Mouse (Mus musculus) urinary bladder, adult 2 months (tissue): ENCODE measurements at regions not wholly inside any gene's neighbourhood (a gene's known extent, or its start where the extent isn't known, plus 50 kb on each side); places are given as distances from the start of the nearest gene placed in this dataset.

ENCODE experiments used
- DNase-seq: peaks from one replicate; pipeline ENCODE4 v3.0.0; 2022; ENCODE audit warnings: low spot score

DNA sequence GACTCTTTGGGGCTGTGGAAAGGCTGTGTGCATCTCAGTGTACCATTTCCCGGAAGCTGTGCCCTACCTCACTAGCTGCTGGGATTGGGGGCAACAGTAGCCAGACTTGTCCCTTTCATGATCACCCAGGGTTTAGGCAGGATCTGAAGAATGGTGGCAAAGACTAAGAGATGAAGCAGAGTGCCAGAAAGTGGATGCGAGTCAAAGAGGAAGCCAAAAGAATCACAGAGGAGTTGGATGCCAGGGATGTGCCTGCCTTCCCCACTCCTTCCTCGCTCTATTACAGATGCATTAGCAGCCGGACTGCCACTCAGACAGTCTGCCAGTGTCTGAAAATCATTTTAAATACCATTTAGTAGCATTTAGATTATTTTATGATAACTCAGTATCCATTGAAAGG lies 271.5 kb upstream of the Slc24a2 start:
- no peak for DNase-seq

DNA sequence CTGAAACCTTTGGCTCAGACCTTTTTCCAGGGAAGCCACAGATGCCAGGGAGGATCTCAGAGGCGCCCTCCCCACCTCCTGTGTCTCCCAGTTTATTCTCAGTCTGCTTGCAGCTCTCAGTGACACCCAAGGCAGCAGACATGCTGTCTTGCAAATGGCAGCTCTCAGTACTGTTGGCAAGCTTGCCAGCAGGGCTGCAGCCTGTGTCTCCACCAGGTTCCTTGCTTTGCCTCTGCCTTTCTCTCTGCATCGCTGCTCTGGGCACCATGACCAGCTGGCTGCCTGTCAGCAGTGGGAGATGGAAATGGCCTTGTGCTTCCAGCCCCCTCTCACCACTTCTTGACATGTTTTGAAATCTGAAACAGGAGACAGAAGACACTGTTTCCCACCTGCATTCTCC lies 270.2 kb upstream of the Slc24a2 start:
- DNase-seq = no peak

DNA sequence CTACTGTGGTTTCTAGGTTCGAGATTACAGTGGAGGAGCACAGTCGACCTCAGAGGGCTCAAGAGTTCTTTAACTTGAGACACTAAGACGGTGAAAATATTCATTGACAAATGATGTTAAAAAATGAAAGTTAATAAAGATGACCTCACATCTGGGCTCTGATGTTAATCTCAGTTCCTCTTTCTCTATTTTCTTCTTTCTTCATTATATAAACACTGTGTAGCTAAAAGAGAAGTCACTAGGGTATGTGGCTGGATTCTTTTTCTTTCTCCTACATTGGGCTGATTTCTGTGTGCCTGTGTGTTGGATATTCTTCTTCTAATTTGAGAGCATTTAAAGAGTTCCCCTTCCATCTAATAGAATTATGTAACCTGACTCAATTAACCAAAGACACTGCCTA lies 257.5 kb upstream of the Slc24a2 start:
- no peak for DNase-seq

DNA sequence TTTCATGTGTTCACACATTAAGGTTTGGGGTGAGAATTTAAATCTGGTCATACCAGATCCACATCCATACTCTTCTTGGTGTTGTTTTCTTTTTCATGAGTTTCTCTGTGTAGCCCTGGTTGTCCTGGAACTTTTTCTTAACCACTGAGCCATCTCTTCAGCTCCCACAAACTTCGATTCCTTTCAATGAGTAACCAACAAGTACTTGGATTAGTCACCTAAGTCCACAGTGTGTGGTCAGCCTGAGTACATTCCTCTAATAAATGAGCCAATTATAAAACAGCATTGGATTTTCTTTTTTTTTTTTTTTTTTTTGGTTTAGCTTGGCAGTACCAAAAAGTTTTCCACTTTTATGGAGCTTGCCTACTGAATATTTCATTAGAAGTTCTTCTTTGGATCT lies 245.3 kb upstream of the Slc24a2 start:
- DNase-seq = no peak

DNA sequence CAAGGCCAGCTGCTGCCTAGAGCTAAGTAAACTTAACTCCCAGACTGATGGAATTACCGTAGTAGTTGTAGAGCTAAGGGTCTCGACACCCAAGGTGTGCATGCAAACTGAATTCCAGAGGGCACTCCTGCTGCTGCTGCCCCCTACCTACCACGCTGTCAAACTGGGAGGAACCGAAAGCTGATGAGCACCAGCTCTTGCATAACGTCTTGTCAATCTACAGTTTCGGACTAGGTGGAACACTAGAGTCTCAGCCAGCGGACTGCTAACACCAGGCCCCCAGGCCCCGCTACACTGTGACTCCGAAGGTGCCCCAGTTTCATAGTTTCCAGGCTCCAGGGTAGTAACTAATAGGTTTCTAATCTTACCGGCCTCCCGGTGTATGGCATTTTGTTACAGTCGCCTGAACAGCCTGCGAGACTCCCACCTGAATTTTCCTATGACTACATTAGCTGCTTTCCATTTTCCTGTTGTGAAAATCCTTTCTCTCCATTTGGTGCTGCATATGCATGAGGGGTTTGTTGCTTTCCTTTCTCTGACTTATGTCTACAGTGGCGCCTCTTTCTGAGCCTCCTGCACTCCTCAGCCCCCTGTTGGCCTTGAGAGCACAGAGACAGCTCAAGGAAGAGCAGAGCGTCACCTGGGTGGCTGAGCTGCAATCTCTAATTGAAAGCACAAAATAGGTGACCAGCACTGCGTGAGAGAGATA lies 243.2 kb upstream of the Slc24a2 start:
- DNase-seq = no peak

DNA sequence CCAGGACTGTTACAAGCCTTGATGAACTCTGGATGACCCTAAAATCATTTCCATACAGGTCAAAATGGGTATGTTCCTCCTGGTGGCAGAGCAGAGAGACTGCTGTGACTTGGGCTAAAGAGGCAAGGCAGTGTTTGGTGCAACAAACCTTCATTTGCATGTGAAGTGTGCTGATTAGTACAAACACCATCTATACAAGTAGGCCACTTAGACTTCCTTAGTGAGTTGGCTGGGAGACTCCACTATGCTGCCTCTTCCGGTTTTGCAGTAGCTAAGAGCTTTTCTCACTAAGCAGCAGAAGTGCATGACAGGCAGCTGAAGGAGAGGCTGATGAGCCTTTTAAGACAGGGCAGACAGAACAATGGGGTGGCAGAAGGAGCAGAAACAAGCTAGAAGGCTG lies 242.5 kb upstream of the Slc24a2 start:
- no peak for DNase-seq

DNA sequence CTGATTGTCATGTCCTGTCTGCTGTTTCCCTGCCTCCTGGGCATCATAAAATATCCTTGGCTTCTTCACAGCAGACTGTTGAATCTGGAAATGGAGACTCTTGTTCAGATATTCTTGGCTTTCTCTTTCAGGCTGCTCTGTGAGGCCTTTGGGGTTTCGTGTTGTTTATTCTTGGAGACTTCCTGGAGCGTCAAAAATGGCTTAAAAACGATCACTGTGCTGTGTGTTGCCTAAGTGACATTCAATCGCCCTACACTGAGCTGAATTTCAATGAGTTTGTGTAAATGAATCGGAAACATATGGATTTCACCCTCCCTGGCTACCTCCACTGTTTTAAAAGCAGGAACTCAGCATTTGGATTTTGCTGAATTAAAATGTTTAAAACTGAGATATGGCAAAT lies 241.1 kb upstream of the Slc24a2 start:
- no peak for DNase-seq

DNA sequence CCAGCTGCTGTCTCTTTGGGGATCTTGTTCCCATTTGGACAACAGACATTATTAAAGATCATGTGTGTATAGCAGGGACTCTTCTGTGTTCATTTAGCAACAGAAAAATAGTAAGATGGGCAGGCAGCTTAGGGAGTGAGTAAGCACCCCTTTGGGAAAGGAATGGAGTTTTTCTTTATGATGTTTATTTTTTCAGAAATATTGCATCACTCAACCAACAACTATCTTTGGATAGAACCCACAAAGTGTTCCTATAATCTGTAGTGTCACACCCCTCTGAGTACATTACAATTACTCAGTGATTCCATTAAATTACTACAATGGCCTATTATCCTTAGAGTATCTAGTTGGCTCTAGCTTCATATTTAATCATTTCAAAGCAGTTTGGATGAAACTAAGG lies 237.3 kb upstream of the Slc24a2 start:
- no peak for DNase-seq

DNA sequence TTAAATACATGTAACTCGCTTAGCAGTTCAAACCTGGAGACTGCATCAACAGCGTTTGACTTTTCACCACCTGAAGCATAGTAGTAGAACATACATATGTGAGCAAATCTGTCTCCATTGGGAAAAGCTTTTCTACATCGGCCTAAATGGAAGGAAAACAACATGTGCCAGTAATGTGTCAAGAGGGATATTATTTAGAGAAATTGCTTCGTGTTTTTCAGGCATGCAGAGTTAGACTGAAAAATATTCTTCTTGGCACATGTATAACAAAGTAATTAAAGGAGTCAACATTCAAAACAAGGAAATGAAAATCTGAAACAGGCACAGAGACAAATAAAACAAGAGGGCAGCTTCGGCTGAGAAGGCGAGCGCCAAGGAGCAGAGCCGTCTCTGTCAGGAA lies 236.7 kb upstream of the Slc24a2 start:
- DNase-seq = no peak

DNA sequence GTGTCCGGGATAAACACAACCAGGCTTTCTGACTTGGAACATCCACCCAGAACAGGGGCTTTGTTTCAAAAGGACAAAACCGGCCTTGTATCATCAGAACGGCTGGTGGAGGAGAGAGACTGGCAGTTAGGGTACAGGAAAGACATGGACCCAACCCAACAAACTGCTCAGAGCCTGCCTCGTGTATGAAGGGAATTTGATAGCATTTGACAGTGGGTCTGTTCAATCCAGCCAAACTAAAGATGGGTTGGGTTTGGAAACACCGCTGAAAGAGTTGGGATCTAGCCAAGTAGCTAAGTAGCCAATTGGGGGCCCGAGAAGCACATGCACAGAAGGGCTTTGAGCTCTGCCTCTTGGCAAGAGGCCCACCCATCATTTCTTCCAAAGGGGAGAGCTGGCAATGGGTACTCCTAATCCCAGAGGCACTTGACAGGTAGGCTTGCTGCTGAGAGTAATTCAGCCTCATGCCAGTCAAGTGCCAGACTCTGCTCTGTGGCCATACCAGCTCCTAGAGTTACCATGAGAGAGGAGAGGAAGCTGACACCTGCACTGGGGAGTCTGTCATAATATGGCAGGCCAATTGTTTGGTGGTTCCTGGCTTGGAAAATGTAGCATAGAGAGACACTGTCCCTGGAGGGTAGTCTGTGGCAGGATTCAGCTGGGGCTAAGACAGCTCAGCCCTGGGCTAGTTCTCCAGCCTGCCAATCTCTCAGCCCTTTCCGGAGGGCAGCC lies 231.1 kb upstream of the Slc24a2 start:
- DNase-seq = no peak

DNA sequence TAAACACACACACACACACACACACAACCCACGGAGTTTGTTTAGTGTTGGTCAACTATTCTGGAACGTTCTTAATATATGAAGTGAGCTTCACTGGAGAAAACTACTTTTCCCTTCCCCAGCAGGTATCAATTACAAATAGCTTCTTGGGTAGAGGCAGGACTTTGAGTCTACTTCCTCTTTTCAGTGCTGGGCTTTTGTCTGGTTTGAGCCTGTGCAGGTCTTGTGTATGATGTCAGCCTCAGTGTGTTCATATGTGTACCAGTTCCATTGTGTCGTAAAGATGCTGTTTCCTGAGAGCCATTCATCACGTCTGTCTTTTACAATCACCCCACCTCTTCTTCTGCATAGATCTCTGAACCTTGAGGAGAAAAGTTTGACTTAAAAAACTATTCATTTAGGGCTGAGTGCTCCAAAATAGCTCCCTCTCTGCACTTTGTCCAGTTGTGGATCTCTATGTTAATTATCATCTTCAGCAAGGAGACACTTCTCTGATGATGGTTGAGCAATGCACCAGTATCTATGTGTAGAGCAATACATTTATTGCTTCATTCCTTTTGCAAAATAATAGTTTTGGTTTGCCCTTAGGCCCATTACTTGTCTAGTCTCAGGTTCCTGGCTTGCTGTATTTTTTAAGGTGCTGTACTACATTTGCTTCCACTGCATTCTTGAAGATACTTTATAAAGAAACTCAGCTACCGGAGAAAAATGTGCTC lies 225.7 kb upstream of the Slc24a2 start:
- DNase-seq = no peak

DNA sequence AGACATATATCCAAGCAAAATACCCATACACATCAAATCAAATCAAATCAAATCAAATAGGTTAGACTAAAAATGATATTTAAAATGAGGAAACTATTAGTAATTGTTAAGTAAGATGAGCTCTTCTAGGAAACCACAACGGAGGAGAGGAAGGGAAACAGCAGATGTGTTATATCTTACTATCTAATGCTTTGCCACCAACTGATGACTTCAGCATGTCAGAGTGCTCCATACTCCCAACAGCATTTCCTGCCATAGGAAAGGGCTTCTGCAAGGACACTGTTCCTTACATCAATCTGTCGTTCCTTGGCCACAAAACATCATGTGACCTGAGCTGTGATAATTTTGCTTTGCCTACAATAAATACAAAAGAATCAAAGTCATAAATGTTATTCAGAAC lies 221.8 kb upstream of the Slc24a2 start:
- no peak for DNase-seq

DNA sequence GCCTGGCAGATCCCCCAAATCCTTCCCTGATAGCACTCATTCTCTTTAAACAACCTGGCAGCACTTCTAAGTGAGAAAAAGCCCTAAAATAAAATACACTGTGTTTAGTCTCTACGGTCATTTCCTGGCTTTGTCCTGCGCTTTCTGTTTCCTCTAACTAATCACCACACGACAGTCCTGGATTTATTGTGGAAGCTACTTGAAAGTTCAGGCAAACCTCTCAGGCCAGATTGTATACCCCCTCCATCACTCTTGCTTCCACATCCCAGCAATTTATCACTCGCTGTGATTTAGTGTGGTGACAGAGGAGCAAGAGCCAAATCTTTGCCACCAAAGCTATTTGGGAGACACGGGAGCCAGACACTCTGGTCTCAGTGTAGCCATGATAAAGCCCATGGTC lies 221.0 kb upstream of the Slc24a2 start:
- DNase-seq = no peak

DNA sequence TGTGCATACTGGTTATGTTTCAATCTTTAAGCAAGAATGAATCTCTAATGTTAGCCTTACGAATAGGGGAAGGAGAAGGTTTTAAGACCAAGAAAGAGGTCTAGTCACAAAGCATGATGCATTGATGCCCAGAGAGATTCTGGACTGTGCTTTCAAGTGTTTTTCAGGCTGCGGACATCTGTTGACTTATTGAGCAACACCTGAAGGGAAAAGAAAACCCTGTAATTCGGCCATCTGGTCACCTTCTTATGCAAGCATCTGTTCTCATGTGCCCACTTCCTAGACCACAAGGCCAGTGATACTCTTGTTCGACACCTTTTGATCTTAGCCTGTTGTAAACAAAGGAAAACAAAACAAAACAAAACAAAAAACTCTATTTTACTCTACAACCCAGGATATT lies 218.1 kb upstream of the Slc24a2 start:
- no peak for DNase-seq

DNA sequence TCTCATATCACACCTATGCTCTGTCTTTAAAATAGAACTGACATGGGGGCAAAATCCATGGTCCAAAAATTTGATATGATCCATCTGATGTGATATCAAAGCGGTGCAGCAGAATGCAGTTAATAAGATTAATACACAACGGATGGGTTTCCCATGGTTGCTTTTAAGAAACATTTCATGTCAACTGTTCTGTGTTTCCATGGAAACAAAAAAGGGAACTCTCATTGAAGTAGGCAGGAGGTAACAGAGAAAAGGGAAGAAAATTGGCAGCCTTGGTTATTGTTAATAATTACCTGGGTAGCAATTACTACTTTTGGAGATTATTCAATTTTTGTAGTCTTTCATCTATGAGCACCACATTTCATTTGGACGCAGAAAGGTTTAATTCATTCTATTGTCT lies 216.6 kb upstream of the Slc24a2 start:
- no peak for DNase-seq

DNA sequence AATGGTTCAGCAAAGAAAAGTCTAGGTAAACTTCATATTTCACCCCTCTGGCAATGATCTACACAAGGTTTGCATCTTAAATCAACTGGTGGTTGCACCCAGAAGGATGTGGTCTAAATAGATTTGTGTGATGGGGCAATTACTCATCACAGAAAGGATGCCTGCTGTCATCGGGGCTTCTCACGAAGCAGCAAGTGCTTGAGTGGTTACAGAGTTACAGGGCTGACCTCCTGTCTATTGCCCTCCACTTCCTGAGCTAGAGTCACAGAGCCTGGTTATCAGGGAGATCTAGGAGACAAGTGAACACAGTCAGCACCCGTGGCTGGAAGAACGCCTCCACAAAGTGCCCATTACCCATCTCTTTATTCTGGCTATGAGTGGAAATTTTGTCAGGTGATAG lies 203.9 kb upstream of the Slc24a2 start:
- DNase-seq = no peak

DNA sequence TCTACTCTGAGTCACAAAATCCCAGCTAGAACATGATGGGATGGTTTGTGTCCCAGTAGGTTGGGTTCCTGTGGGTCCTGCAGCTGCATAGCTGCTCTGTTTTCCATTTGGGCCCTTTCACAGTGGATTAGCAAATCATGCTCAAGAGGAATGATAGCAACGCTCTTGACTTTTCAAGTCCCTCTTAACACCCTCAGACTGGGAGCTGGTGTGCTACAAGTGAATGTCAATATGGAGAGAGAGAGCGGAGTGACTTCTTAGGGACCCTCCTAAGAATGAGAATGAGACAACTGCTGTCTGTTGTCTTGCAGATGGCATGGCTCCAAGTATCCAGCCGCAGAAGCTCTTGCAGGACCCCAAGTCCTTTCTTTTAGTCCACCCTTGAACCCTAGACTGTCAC lies 198.1 kb upstream of the Slc24a2 start:
- DNase-seq = no peak

DNA sequence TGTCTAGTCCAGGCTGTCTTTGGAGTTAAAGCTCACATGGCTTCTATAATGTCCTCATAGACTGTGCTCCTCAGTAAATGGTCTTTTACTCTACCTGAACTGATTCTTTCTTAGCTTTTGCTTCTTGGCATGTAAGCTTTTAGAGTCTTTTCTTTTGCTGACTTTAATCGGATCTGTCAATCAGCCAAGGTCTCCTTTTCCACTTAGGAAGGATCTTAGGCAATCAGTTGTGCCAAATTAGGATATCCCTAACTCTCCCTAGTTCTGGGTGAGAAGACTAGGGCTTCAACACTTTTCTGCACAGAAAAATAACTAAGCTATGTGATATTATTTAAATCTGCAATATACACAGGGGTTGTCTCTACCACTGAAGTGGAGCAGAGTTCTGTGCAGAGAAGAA lies 193.8 kb upstream of the Slc24a2 start:
- no peak for DNase-seq

DNA sequence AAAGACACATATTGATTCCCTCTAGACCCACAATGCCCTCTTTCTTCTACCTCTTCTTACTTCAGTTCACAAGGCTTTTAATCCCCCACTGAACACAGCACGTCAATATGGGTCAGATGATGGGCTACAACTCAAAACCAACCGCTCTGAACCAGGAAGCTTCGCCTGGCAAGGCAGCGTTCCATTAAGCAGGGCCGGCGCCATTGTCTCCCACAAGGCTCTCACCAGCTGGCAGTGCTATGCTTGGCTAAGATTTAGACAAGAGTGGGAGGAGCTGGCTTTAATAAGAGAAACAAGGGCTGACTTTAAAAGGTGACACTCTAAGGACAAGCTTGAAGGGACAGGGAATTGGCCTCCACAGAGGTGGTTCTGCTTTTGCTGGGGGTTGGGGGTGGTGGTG lies 192.3 kb upstream of the Slc24a2 start:
- no peak for DNase-seq

DNA sequence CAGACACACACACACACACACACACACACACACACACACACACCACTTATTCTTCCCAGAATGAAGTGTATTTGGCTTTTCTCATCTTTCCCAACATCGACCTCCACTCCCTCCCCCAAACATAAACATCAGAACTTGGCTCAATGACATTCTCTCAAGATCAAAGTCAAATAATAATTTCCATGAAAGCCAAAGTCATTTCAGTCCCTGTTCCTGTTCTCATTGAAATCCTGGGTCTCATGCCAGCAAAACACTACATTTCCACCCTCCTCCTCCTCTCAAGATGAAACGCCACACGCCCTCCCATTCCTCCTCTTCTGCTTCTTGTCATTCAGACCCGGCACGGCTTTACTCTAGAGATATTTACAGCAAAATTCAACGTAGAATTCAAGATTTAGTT lies 173.1 kb upstream of the Slc24a2 start:
- no peak for DNase-seq

DNA sequence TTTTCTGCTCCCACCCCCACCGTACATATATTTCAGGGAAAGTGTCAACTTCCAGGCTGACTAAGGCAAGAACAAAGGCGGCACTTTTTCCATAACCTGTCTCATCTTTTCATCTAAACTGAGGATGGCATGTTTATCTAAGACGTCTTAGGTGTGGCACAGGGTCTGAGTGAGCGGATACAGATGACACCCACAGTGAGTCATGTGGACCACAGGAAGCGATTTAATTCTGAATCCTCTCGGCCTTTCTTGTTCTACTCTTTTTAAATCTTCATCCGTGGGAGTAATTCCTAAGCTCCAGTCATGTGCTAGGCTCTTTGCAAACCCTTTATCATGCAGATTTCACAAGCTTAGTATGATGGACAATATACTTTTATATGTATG lies 171.9 kb upstream of the Slc24a2 start:
- no peak for DNase-seq

DNA sequence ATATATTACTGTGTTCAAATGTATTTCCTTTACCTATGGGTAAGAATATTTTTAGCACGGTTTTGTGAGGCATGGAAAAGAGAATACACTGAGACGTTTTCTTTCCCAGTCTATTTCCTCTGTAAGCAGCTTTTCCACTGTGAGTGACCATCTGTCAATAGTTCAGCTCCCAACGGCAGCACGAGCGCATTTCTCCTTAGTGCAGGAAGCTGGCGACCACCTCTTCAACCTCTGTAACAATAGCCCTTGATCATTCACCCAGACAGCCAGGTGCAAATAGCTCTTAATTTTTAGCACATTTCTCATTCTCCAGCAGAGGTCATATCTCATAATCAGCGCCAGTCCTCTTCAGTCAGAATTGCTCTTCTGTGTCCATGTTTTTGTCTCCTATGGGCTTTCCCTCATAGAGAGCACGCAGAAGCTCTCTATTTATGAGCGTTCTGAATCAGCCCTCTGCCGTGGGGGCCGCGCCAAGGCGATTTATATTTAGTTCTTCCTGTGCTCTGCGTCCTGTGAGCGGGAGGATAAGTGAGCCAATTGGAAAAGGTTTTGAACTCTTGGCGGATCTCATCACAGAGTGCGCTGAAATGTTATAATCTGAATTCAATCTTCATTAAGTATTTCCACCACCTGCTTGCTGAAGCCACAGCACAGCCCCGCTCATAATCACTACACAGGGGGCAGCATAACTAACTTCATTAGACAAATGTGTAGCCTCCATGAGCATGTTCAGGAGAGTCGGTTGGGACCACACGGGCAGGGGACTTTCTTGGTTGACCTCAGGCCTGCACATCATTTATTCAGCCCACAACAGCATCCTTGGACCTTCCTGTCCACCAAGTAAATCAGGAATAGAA lies 171.3 kb upstream of the Slc24a2 start:
- DNase-seq = no peak
